Mouse (Mus musculus) monocyte, adult 2 months (primary cell): Measurements from ENCODE around the gene Zbtb46.
A peak's percentile ranks its signal among the peaks of the same experiment; 100 is the strongest.

Experiments used
- DNase-seq, 2 experiments: peaks; one replicate each; pipeline ENCODE4 v3.0.0; 2022; ENCODE audit warnings: low spot score in 2 of 2, low read depth in 1 of 2

The Zbtb46 gene

GRCm38 (mm10) chr2:181459153-181459672, at the start of gene Zbtb46:
Gene Zbtb46 (minus strand): TSS chr2:181459426.
- DNase-seq = no peak

- DNase-seq = no peak
Measured at GRCm38 (mm10) chr2:181498644-181499043, 39.4 kb upstream of the Zbtb46 start.

- DNase-seq = peak in 1 of 2 experiments; percentile 49
Measured at GRCm38 (mm10) chr2:181497548-181497875, 38.3 kb upstream of the Zbtb46 start.

- peak; percentile 75 to 77 for DNase-seq
Measured at GRCm38 (mm10) chr2:181496831-181497547, 37.8 kb upstream of the Zbtb46 start, which contains the start of gene Tpd52l2. Gene Tpd52l2 (plus strand): TSS chr2:181497142.

GRCm38 (mm10) chr2:181496281-181496680, 37.1 kb upstream of the Zbtb46 start:
- peak in 1 of 2 experiments; percentile 59 for DNase-seq

GRCm38 (mm10) chr2:181495845-181496244, 36.6 kb upstream of the Zbtb46 start:
- DNase-seq = peak; percentile 57 to 76

- no peak for DNase-seq
Measured at GRCm38 (mm10) chr2:181494266-181494945, 35.2 kb upstream of the Zbtb46 start.

- no peak for DNase-seq
Measured at GRCm38 (mm10) chr2:181493156-181493927, 34.1 kb upstream of the Zbtb46 start, which contains the start of gene Abhd16b. Gene Abhd16b (plus strand): TSS chr2:181493206.

GRCm38 (mm10) chr2:181492206-181492605, 33.0 kb upstream of the Zbtb46 start:
- no peak for DNase-seq

GRCm38 (mm10) chr2:181491432-181492205, 32.4 kb upstream of the Zbtb46 start:
- DNase-seq = peak in 1 of 2 experiments; percentile 37

- DNase-seq = no peak
Measured at GRCm38 (mm10) chr2:181487338-181488277, 28.4 kb upstream of the Zbtb46 start.

GRCm38 (mm10) chr2:181485741-181486140, 26.5 kb upstream of the Zbtb46 start:
- DNase-seq = no peak

- DNase-seq = no peak
Measured at GRCm38 (mm10) chr2:181484456-181485233, 25.4 kb upstream of the Zbtb46 start.

- DNase-seq = peak in 1 of 2 experiments; percentile 65
Measured at GRCm38 (mm10) chr2:181483562-181484318, 24.5 kb upstream of the Zbtb46 start.

- DNase-seq = no peak
Measured at GRCm38 (mm10) chr2:181483120-181483519, 23.9 kb upstream of the Zbtb46 start.

- DNase-seq = no peak
Measured at GRCm38 (mm10) chr2:181472256-181472827, 13.1 kb upstream of the Zbtb46 start.

- no peak for DNase-seq
Measured at GRCm38 (mm10) chr2:181471246-181471645, 12.0 kb upstream of the Zbtb46 start.

GRCm38 (mm10) chr2:181470285-181470684, 11.1 kb upstream of the Zbtb46 start:
- DNase-seq = no peak
